Mouse (Mus musculus): Measurements from ENCODE around the gene Chmp4b.

GRCm38 (mm10) chr2:154743915-154744314, 92.4 kb downstream of the Chmp4b start:
- TF ChIP-seq CTCF (IDR thresholded peaks at IDR 0.05; ENCODE audit: low read depth) = no peak
- TF ChIP-seq EP300 (IDR thresholded peaks at IDR 0.05; ENCODE audit: low read depth) = no peak

Data from liver, postnatal 0 days (tissue).